13 mouse cellular contexts compared by ENCODE assay signal in the genomic region with DNA sequence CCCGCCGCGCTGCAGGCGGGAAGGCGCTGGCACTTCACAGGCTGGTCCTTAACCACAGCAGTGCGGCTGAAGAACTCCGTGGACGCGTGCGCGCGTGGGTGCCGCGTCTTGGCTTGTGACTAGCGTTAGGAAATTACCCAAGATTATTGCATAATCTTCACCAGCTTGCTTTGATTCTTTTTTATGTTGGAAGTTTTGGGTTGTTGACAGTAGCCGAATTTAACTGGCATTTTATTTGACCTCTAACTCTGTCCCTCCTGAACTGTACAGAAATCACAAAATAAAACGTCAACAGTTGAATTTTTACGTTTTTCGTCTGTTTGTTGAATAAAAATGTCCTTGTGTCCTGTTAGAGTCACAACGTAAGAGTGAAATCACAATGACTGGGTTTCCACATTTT. TPM values are rescaled to one million over a fixed set of nuclear protein-coding genes. Genes with fewer than 3 reads are reported as not detected.
A peak's percentile ranks its signal among the peaks of the same experiment; 100 is the strongest.
DNase-seq lines count a peak whose midpoint lies in the region; ATAC-seq and TF ChIP-seq lines count a peak whose summit lies in the region.
"Had no signal": no experiment of that assay in that cellular context is flagged by ENCODE, and none has a peak within 500 bp of the region (broad histone marks: within the 10 kb centered on the region; RNA-seq: fewer than 3 reads in every experiment).

No protein-coding gene starts in this region.

- no peaks in the 10 kb centered on the region for H3K36me3 ChIP-seq in neural tube, embryonic 13.5 days
- H3K36me3 ChIP-seq in forebrain, embryonic 13.5 days (ENCODE audit: poor library complexity, severe bottlenecking): no peaks in the 10 kb centered on the region
- H3K36me3 ChIP-seq in neural tube, embryonic 15.5 days: no peaks in the 10 kb centered on the region
- no peaks in the 10 kb centered on the region for H3K36me3 ChIP-seq in heart, embryonic 10.5 days
- H3K36me3 ChIP-seq: heart, embryonic 12.5 days had no signal

- no peak for ATAC-seq in neural tube, embryonic 13.5 days (ENCODE audit: low read depth)
- no peak for ATAC-seq in forebrain, embryonic 13.5 days
- ATAC-seq in neural tube, embryonic 15.5 days (ENCODE audit: low FRiP score): no peak

- H3K9me3 ChIP-seq in neural tube, embryonic 13.5 days: no peaks in the 10 kb centered on the region
- no peaks in the 10 kb centered on the region for H3K9me3 ChIP-seq in forebrain, embryonic 13.5 days (replicated peaks)
- no peaks in the 10 kb centered on the region for H3K9me3 ChIP-seq in neural tube, embryonic 15.5 days (replicated peaks)
- no peaks in the 10 kb centered on the region for H3K9me3 ChIP-seq in heart, embryonic 10.5 days
- H3K9me3 ChIP-seq: heart, embryonic 12.5 days had no signal

- 2% methylated on average over 20 of the region's 20 CpGs for WGBS in cerebellum, adult 2 months
- WGBS in neural tube, embryonic 13.5 days: 1% methylated on average over 20 of the region's 20 CpGs
- 2% methylated on average over 20 of the region's 20 CpGs for WGBS in forebrain, embryonic 13.5 days
- WGBS in neural tube, embryonic 15.5 days: 2% methylated on average over 20 of the region's 20 CpGs
- 4% methylated on average over 20 of the region's 20 CpGs for WGBS in heart, embryonic 10.5 days

- H3K4me3 ChIP-seq in cerebellum, adult 2 months (replicated peaks; ENCODE audit: insufficient read depth, low read depth, low read length): no peak overlapping the region
- H3K4me3 ChIP-seq in neural tube, embryonic 13.5 days: peak overlapping the region; percentile 39; the same call in 1 of the 2 replicates
- no peak overlapping the region for H3K4me3 ChIP-seq in forebrain, embryonic 13.5 days
- H3K4me3 ChIP-seq in neural tube, embryonic 15.5 days (replicated peaks): peak overlapping the region; percentile 40
- no peak overlapping the region for H3K4me3 ChIP-seq in heart, embryonic 10.5 days

- H3K27me3 ChIP-seq in cerebellum, adult 2 months (ENCODE audit: control insufficient read depth, insufficient read depth, low read length): peaks cover 3% of the 10 kb centered on the region; the same call in 1 of the 2 replicates
- peaks cover 100% of the 10 kb centered on the region for H3K27me3 ChIP-seq in neural tube, embryonic 13.5 days
- peaks cover 100% of the 10 kb centered on the region for H3K27me3 ChIP-seq in forebrain, embryonic 13.5 days
- H3K27me3 ChIP-seq in neural tube, embryonic 15.5 days (replicated peaks): peaks cover 99% of the 10 kb centered on the region
- H3K27me3 ChIP-seq in heart, embryonic 10.5 days (ENCODE audit: insufficient read depth, poor library complexity, severe bottlenecking): peaks cover 100% of the 10 kb centered on the region

- no peak for DNase-seq in cerebellum, adult 2 months
- no peak for DNase-seq in cerebellum, adult 11-12 months
- DNase-seq in neural tube, embryonic 10.5 days (ENCODE audit: extremely low spot score, low spot score): no peak
- DNase-seq in heart, embryonic 10.5 days (ENCODE audit: low spot score): no peak
- no peak for DNase-seq in adipocyte (ENCODE audit: low spot score)
- DNase-seq: gastrocnemius, postnatal 14 days; kidney, postnatal 14 days had no signal

- H3K4me1 ChIP-seq in cerebellum, adult 2 months (ENCODE audit: control insufficient read depth, insufficient read depth, low read length): no peaks in the 10 kb centered on the region
- H3K4me1 ChIP-seq in neural tube, embryonic 13.5 days (replicated peaks): peaks cover 21% of the 10 kb centered on the region
- H3K4me1 ChIP-seq in forebrain, embryonic 13.5 days: peaks cover 29% of the 10 kb centered on the region
- H3K4me1 ChIP-seq in neural tube, embryonic 15.5 days: peaks cover 23% of the 10 kb centered on the region
- H3K4me1 ChIP-seq in heart, embryonic 10.5 days: peaks cover 20% of the 10 kb centered on the region

- peak overlapping the region; percentile 57; the same call in 1 of the 2 replicates for H3K27ac ChIP-seq in cerebellum, adult 2 months (ENCODE audit: insufficient read depth, low read length)
- H3K27ac ChIP-seq in neural tube, embryonic 13.5 days (replicated peaks): no peak overlapping the region
- H3K27ac ChIP-seq in forebrain, embryonic 13.5 days: no peak overlapping the region
- H3K27ac ChIP-seq in neural tube, embryonic 15.5 days (replicated peaks): no peak overlapping the region
- no peak overlapping the region for H3K27ac ChIP-seq in heart, embryonic 10.5 days
- H3K27ac ChIP-seq: liver, embryonic 14.5 days had no signal

- TF ChIP-seq CTCF in cerebellum, adult 2 months (IDR thresholded peaks at IDR 0.05; ENCODE audit: borderline replicate concordance, insufficient read depth, low read depth, low read length): no peak

- H3K4me2 ChIP-seq in neural tube, embryonic 13.5 days: no peak overlapping the region
- peak overlapping the region; percentile 92 for H3K4me2 ChIP-seq in forebrain, embryonic 13.5 days
- no peak overlapping the region for H3K4me2 ChIP-seq in neural tube, embryonic 15.5 days

- TF ChIP-seq POLR2A in cerebellum, adult 2 months (IDR thresholded peaks at IDR 0.05; ENCODE audit: borderline replicate concordance, insufficient read depth, low read length): no peak

- no peak overlapping the region for H3K9ac ChIP-seq in neural tube, embryonic 13.5 days
- no peak overlapping the region for H3K9ac ChIP-seq in forebrain, embryonic 13.5 days
- H3K9ac ChIP-seq in neural tube, embryonic 15.5 days (replicated peaks): no peak overlapping the region
- H3K9ac ChIP-seq: heart, embryonic 12.5 days; liver, embryonic 14.5 days had no signal

RNA-seq across cellular contexts. Expression of a gene that starts 2.1 kb away (rescaled TPM):
- 191 and 233 TPM in 2 replicates for polyA plus RNA-seq in cerebellum, adult 2 months (2012; rRNA removed)
- 20.9 and 26.0 TPM in 2 replicates for polyA plus RNA-seq in neural tube, embryonic 13.5 days (2015; fragmentation: Nextera tagmentation; extraction: Ambion mirVana)
- polyA plus RNA-seq in forebrain, embryonic 13.5 days (2015; fragmentation: Nextera tagmentation; extraction: Ambion mirVana): 7.5 and 8.7 TPM in 2 replicates
- 77.3 and 86.7 TPM in 2 replicates for polyA plus RNA-seq in neural tube, embryonic 15.5 days (2015; fragmentation: Nextera tagmentation; extraction: Ambion mirVana)
- 0.10 and 0.21 TPM in 2 replicates for polyA plus RNA-seq in heart, embryonic 10.5 days (2016; fragmentation: Nextera tagmentation; extraction: Ambion mirVana)
- polyA plus RNA-seq: heart, embryonic 12.5 days; liver, embryonic 14.5 days had no signal

RNA-seq across cellular contexts. Expression of a gene that starts 46.4 kb away (rescaled TPM):
- polyA plus RNA-seq in cerebellum, adult 2 months (2012; rRNA removed): 29.6 and 34.8 TPM in 2 replicates
- 4.5 and 4.6 TPM in 2 replicates for polyA plus RNA-seq in neural tube, embryonic 13.5 days (2015; fragmentation: Nextera tagmentation; extraction: Ambion mirVana)
- polyA plus RNA-seq in forebrain, embryonic 13.5 days (2015; fragmentation: Nextera tagmentation; extraction: Ambion mirVana): 6.3 and 8.4 TPM in 2 replicates
- 8.5 and 9.9 TPM in 2 replicates for polyA plus RNA-seq in neural tube, embryonic 15.5 days (2015; fragmentation: Nextera tagmentation; extraction: Ambion mirVana)
- polyA plus RNA-seq in heart, embryonic 10.5 days (2016; fragmentation: Nextera tagmentation; extraction: Ambion mirVana): not detected in 2 replicates
- polyA plus RNA-seq: heart, embryonic 12.5 days; liver, embryonic 14.5 days; testis, adult 2 months had no signal

Comparison
In these comparisons a context has a peak if more than half of its experiments do, and no peak if none do; other contexts are left out.
1. H3K4me3 ChIP-seq: peak in neural tube, embryonic 13.5 days (single experiment) and neural tube, embryonic 15.5 days (single experiment); none in cerebellum, adult 2 months (single experiment), forebrain, embryonic 13.5 days (single experiment) and heart, embryonic 10.5 days (single experiment).